Mouse (Mus musculus): ENCODE measurements around the gene Tcp11l2. TPM values are rescaled to one million over a fixed set of nuclear protein-coding genes. Genes with fewer than 3 reads are reported as not detected.
A peak's percentile ranks its signal among the peaks of the same experiment; 100 is the strongest.

Tcp11l2 gene
- polyA plus RNA-seq, 1 experiment, result 7.8 TPM

DNA sequence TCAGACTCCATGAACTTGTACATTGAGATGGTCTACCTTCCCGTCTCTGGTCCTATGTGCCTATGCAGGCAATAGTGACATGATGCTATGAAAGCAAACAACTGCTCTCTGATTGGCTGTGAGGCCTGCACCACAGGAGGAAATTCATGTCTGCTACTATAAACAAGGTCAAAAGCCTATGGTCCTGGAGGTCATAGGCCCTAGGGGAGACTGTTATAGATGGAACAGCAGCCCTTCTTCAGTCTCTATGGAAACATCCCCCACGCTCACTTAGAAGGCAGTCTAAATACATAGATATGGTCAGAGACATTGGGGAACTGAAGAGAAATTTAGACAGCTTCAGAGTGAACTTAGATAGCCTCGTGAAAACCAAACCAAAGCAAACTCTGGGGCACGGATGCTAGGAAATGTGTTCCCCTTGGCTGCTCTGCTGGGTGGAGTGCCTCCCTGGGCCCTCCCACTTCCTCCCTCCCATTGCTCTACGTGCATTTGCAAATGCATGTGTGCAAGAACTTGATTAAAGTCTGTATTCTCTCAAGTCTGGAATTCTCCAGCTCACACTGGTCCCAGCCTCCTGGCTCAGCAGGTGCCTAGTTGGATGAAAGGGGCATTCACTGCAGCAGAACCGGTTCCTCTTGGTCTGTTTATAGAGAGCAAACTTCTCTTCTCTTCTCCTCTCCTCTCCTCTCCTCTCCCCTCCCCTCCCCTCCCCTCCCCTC is 22.0 kb upstream of the Tcp11l2 start:
- no peak for DNase-seq (ENCODE audit: low read depth, low spot score)
- 39% methylated on average over 6 of the region's 6 CpGs for WGBS

GRCm38 (mm10) chr10:84556120-84556519 is 20.3 kb upstream of the Tcp11l2 start:
- 57% methylated on average over 2 of the region's 2 CpGs for WGBS
- no peak for DNase-seq (ENCODE audit: low read depth, low spot score)

DNA sequence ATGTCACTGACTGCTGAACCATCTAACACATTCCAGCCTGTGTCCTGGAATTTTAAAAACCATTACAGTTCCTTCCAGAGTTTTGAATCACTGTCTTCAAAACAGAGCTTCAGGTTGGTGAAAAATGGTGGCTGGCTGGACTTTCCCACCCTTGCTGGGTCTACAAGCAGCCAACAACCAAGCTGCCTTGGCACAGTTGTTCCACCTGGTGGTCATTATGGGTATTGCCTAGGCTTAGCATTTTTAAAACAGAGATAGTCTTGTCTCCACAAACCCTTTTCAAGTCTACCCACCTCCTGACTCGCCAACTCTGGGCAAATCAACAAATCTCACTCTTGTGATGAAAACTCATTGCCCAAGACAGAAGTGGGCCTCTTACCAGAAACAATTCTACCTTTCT is 17.9 kb upstream of the Tcp11l2 start:
- 100% methylated on average over 1 of the region's 1 CpGs for WGBS
- DNase-seq (ENCODE audit: low read depth, low spot score), result no peak

DNA sequence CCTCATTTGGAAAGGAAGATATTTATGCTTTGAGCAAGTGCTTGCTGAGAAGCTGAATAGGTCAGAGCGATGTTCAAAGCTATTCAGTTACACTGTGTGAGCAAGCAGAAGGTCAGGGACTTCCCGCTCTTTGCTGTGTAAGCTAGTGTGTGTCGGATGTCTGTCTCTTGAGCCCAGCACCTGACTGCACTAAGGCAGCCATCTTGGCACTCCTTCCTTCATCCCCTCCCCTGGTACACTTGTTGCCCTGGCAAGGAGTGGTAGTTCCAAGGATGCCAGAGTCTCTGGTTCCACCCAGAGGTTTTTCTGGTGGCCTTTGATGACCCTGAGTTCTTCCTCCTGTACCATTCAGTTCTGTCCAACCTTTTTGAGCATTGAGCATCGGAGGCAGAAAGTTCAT is 16.4 kb upstream of the Tcp11l2 start:
- WGBS, result 90% methylated on average over 4 of the region's 4 CpGs
- DNase-seq (ENCODE audit: low read depth, low spot score), result no peak

- DNase-seq (ENCODE audit: low read depth, low spot score), result no peak
- 73% methylated on average over 5 of the region's 5 CpGs for WGBS
Observed at GRCm38 (mm10) chr10:84562121-84562520, 14.3 kb upstream of the Tcp11l2 start.

GRCm38 (mm10) chr10:84562567-84563554 is 13.6 kb upstream of the Tcp11l2 start:
- no peak for DNase-seq (ENCODE audit: low read depth, low spot score)
- WGBS, result 56% methylated on average over 13 of the region's 13 CpGs

DNA sequence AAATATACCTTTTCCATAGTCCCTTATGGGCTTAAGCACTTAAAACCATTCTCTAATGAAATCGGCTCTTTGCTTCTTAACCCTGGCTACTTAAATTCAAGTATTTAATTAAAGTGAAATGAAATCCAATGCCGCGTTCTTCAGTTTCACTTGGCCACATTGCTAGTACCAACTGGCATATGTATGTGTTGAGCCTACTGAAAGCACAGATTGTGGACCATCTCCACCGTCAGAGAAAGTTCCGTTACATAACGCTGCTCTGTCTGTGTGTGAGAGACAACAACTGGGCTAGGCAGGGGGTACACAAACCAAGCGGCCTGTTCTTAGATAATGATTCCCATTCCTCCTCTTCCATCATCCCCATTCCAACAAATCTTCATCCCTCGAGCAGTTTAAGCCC is 12.0 kb upstream of the Tcp11l2 start:
- 91% methylated on average over 8 of the region's 8 CpGs for WGBS
- no peak for DNase-seq (ENCODE audit: low read depth, low spot score)

DNA sequence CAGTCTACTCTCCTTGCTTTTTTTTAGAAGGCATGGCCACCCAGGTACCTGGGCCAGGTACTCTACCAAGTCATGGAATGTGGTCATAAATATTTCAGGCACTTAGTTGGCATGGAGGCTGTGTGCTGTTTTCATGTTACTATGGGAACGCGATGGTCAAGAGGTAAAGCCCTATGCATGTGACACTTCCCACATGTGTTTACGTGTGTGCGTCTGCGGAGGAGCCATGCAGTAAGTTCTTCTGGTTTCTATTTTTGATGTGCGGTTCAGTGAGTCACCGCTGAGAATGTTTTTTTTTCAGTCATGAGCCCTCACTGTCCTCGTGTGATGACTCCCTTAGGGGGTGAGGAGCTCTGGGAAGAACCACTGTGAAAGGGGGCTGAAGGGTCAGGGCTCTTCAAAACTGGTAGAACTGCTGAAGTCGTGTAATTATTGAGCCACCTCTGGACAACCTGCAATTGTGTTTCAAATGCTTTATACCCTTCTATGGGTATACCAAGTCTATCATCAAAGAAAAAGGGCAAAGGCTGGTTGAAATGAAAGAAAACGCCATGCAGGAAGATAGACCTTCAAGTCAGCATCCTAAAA is 5.3 kb upstream of the Tcp11l2 start:
- WGBS, result 74% methylated on average over 10 of the region's 10 CpGs
- DNase-seq (ENCODE audit: low read depth, low spot score), result no peak

- no peak for DNase-seq (ENCODE audit: low read depth, low spot score)
Observed at GRCm38 (mm10) chr10:84573671-84574420, 2.6 kb upstream of the Tcp11l2 start.

GRCm38 (mm10) chr10:84576029-84576394 is 414 bp upstream of the Tcp11l2 start:
- no peak for DNase-seq (ENCODE audit: low read depth, low spot score)
- under 1% methylated on average over 14 of the region's 14 CpGs for WGBS

More at GRCm38 (mm10) chr10:84573671-84574420, 2.6 kb upstream of the Tcp11l2 start:
- 53% methylated on average over 5 of the region's 5 CpGs for WGBS

DNA sequence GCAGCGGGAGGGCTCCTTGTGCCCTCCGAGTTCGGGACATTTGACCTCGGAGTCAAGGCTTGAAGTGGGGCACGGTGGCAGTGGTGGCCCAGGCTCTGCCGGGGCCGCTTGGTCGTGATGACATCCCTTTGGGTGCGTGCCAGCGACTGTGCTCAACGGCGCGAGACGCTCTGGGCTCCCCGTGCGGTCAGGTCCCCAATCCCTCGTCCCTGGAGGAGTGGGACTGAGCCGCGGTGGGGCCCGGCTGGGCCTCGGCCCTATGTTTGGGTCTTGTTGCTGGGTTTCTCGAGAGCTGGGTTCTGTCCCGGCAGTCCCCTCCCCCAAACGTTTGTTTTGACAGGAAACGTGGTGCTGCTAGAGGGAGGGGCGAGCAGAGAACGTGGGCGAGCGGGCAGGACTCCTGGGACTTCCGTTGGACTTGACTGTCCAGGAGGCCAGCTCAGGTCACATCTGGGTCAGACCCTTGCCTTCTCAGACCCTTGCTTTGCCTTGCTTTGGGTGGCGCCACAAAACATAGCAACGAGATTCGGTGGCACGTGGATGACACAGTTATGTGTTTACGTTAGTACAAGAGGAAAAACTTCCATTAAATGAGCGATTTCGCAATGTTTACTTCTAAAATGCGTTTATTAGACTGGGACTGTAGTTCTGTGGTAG is 773 bp downstream of the Tcp11l2 start:
- under 1% methylated on average over 38 of the region's 38 CpGs for WGBS
- peak; percentile 33 for DNase-seq (ENCODE audit: low read depth, low spot score)

GRCm38 (mm10) chr10:84578738-84579137 is 2.3 kb downstream of the Tcp11l2 start:
- 81% methylated on average over 10 of the region's 10 CpGs for WGBS
- no peak for DNase-seq (ENCODE audit: low read depth, low spot score)

- 90% methylated on average over 2 of the region's 2 CpGs for WGBS
- DNase-seq (ENCODE audit: low read depth, low spot score), result no peak
Observed at GRCm38 (mm10) chr10:84579527-84579926, 3.1 kb downstream of the Tcp11l2 start.

DNA sequence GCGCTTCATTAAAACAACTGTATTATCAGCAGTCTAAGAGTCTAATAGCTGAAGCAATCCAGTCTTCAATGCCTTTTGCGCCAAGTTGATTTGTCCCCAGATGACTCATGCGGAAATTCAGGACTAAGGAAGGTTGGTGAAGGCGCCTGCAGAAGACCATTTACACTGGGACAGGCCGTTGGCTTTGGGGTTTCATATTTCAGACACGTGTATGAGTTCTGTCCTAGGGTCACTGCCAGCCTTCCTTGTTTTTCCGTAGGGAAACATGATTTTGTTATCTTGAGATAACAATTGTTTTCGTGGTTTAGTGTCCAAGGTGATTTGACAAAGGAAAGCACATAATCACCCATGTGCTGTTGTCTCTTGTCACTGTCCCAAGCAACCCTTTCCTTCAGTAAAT is 4.8 kb downstream of the Tcp11l2 start:
- DNase-seq (ENCODE audit: low read depth, low spot score), result no peak
- 67% methylated on average over 8 of the region's 8 CpGs for WGBS

DNA sequence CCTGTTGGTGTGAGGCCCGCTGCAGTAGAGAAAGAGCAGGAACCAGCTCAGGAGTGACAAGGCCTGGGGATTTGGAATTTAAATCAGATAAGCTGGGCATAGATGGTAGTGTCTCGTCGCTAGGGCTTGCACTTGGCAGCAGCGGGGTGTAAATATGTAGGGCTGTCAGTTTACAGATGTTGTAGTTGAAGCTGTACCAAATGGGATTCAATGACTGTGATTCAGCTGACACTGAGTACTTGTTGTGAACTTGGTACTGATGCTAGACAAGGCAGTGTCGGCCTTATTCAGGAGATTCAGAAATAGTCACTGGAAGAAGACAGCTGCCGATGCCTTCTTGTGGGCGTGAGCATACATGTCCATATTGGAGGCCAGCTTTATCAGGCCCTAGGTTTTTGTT is 5.8 kb downstream of the Tcp11l2 start:
- DNase-seq (ENCODE audit: low read depth, low spot score), result no peak
- 91% methylated on average over 7 of the region's 7 CpGs for WGBS

GRCm38 (mm10) chr10:84584451-84585293 is 8.2 kb downstream of the Tcp11l2 start:
- 46% methylated on average over 11 of the region's 11 CpGs for WGBS
- DNase-seq (ENCODE audit: low read depth, low spot score), result no peak

DNA sequence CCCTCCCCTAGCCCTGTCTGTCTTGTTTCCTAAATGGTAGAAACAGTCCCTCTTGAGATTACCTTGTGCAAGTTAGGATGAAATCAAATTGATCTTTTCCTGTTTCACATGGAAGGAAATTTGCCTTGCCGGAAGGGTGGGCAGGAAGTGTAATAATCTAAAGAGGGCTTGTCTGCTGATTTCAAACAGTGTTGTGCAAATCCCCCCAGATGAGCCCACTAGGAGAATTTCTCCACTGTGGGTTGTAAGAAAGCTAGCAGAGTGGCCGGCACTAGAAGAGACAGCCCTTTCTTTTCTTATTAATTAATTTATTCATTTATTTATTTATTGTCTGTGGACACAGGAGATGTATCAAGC is 8.8 kb downstream of the Tcp11l2 start:
- 79% methylated on average over 2 of the region's 2 CpGs for whole genome bisulfite sequencing

GRCm38 (mm10) chr10:84590956-84591355 is 14.5 kb downstream of the Tcp11l2 start:
- DNase-seq (ENCODE audit: low read depth, low spot score), result no peak
- 86% methylated on average over 14 of the region's 14 CpGs for WGBS

More for the DNA sequence above, 8.8 kb downstream of the Tcp11l2 start:
- no peak for DNase-seq (ENCODE audit: low read depth, low spot score)
